Mouse (Mus musculus): ENCODE data around the gene Bcl2a1a. TPM values are rescaled to one million over a fixed set of nuclear protein-coding genes. Genes with fewer than 3 reads are reported as not detected.
"Not testable (repeated sequence)": the region's sequence is repeated elsewhere in the genome, so short reads cannot be mapped to it uniquely, and the experiment has no call there.

Gene Bcl2a1a
- polyA plus RNA-seq (2015; fragmentation: Nextera tagmentation; extraction: Ambion mirVana), result not detected in 2 replicates

DNA sequence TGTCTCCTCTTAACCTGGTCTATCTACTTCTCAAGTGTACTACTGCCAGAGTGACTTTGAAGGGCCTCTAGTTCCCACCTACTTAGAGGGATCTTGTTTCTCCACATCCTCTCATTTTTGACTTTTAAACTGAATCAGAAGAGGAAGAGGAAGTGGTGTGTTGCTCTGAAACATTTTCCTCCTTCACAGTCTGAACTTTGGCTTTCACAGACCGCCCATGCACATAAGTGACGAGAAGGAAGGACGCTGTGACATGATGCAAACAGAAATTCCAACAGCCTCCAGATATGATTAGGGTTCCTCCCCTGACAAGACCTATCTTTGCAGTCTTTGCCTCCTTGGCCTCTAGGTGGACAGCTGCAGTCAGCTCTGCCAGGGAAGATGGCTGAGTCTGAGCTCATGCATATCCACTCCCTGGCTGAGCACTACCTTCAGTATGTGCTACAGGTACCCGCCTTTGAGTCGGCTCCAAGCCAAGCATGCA is at the start of gene Bcl2a1a:
Gene Bcl2a1a, plus strand, starts transcription at position 231 of the 484 bp plus-strand sequence.
- 88% methylated on average over 5 of the region's 5 CpGs for WGBS
- not testable (repeated sequence) for H3K9me3 ChIP-seq (replicated peaks); ATAC-seq (replicated peaks; ENCODE audit: low FRiP score)

DNA sequence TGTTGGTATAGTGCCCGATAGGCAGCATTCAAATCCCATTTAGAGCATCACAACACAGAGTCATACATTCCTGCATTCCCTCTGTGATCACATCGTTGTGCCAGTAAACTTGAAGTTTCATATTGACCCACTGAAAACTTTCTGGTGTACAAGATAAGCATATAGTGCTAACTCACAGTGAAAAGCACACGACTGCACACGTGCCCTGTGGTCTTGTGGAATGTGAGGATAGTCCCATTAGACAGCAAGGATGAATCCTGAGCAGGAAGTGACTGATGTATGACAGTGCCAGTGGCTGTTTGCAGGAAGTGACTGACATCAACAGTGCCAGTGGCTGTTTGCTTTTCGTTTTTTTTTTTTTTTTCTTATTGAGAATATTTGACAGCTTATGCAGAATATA is 40.1 kb upstream of the Bcl2a1a start:
- not testable (repeated sequence) for H3K27me3 ChIP-seq; H3K4me3 ChIP-seq (replicated peaks); H3K4me2 ChIP-seq; H3K9me3 ChIP-seq (replicated peaks); H3K9ac ChIP-seq; ATAC-seq (replicated peaks; ENCODE audit: low FRiP score); H3K4me1 ChIP-seq; H3K27ac ChIP-seq; H3K36me3 ChIP-seq
- 81% methylated on average over 5 of the region's 5 CpGs for WGBS

More for the DNA sequence above, at the start of gene Bcl2a1a:
- H3K4me3 ChIP-seq (replicated peaks); H3K36me3 ChIP-seq; H3K9ac ChIP-seq; H3K27ac ChIP-seq; H3K4me1 ChIP-seq; H3K4me2 ChIP-seq; H3K27me3 ChIP-seq: not testable (repeated sequence)

DNA sequence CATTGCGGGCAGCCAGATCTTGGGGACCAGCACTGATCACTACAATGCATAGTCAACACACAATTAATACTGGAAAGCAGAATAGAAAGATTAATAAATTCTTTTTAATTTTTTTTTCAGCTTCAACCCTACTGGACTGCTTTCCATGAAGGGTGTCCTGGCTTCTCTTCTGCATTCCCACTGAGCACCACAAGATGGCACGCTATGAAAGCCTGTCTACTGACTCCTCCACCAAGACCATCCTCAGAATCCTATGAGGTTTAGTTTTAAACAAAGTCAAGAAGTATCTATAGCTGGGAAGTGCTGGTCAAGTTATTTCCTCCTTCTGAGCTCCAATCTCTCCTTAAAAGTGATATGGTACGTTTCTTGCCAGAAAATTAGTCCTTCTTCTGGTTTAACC is 18.4 kb upstream of the Bcl2a1a start:
- 30% methylated on average over 2 of the region's 3 CpGs for WGBS
- not testable (repeated sequence) for H3K4me1 ChIP-seq; H3K27me3 ChIP-seq; H3K4me3 ChIP-seq (replicated peaks); H3K36me3 ChIP-seq; H3K27ac ChIP-seq; H3K4me2 ChIP-seq; H3K9ac ChIP-seq; H3K9me3 ChIP-seq (replicated peaks); ATAC-seq (replicated peaks; ENCODE audit: low FRiP score)

DNA sequence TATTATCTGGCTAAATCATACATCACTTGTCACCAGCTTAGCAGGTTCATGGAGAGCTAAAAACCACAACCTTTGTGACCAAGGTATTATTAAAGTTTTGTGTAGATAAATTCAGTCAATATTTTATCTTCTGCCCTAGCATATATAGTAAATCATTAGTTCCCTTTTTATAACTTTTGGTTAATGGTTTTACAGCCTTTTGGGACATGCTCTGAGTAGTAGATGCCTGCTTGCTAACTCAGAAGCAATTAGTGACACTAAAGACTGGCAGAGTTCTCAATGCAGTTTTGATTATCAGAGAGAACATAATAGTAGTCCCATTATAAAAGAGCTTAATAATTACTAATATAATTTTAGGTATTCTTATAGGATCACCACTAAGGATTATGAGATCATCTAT is 5.2 kb upstream of the Bcl2a1a start:
- not testable (repeated sequence) for H3K9me3 ChIP-seq (replicated peaks); H3K4me3 ChIP-seq (replicated peaks); H3K4me2 ChIP-seq; ATAC-seq (replicated peaks; ENCODE audit: low FRiP score); H3K27me3 ChIP-seq; H3K27ac ChIP-seq; H3K4me1 ChIP-seq; H3K9ac ChIP-seq; H3K36me3 ChIP-seq

GRCm38 (mm10) chr9:88953151-88953550 is 3.5 kb upstream of the Bcl2a1a start:
- H3K9ac ChIP-seq; H3K4me2 ChIP-seq; H3K36me3 ChIP-seq; H3K9me3 ChIP-seq (replicated peaks); H3K27ac ChIP-seq; H3K27me3 ChIP-seq; H3K4me1 ChIP-seq; ATAC-seq (replicated peaks; ENCODE audit: low FRiP score); H3K4me3 ChIP-seq (replicated peaks): not testable (repeated sequence)

GRCm38 (mm10) chr9:88955224-88955623 is 1.5 kb upstream of the Bcl2a1a start:
- not testable (repeated sequence) for H3K36me3 ChIP-seq; H3K4me1 ChIP-seq; H3K4me2 ChIP-seq; H3K9ac ChIP-seq; H3K27me3 ChIP-seq; ATAC-seq (replicated peaks; ENCODE audit: low FRiP score); H3K27ac ChIP-seq; H3K9me3 ChIP-seq (replicated peaks); H3K4me3 ChIP-seq (replicated peaks)
- WGBS, result 100% methylated on average over 1 of the region's 1 CpGs

GRCm38 (mm10) chr9:88956035-88956434 is 665 bp upstream of the Bcl2a1a start:
- not testable (repeated sequence) for H3K9ac ChIP-seq; ATAC-seq (replicated peaks; ENCODE audit: low FRiP score); H3K4me1 ChIP-seq; H3K9me3 ChIP-seq (replicated peaks); H3K36me3 ChIP-seq; H3K4me3 ChIP-seq (replicated peaks); H3K27me3 ChIP-seq; H3K27ac ChIP-seq; H3K4me2 ChIP-seq
- WGBS, result 81% methylated on average over 3 of the region's 4 CpGs

- WGBS, result 77% methylated on average over 3 of the region's 3 CpGs
- Histone ChIP-seq H3K4me2 (no peak overlapping the region), H3K36me3 (no peaks in the 10 kb centered on the region), H3K27me3 (no peaks in the 10 kb centered on the region), H3K4me3 (replicated peaks) (no peak overlapping the region), H3K9ac (no peak overlapping the region), H3K9me3 (replicated peaks) (no peaks in the 10 kb centered on the region), H3K27ac (no peak overlapping the region), H3K4me1 (no peaks in the 10 kb centered on the region)
- ATAC-seq (replicated peaks; ENCODE audit: low FRiP score), result no peak
These were observed 2.2 kb downstream of the Bcl2a1a start for GRCm38 (mm10) chr9:88958891-88959290.

DNA sequence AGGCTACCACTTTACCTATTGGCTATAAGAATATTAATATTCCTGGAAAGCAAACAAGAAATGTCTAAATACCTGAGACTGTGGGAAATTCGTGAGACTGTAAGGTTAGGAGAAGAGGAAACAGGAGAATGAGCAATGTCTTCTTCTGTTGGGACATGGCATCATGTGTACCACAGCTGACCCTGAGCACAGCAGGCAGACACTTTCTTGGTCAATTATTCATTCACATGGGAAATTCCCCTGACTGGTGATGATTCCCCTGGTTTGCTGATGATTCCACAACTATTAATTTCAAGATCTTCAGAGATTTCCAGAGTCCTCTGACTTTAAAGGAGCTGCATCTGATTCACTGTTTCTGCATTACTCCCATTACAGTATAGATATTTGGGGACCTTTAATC is 3.3 kb downstream of the Bcl2a1a start:
- H3K4me3 ChIP-seq (replicated peaks); H3K9me3 ChIP-seq (replicated peaks); H3K9ac ChIP-seq; ATAC-seq (replicated peaks; ENCODE audit: low FRiP score); H3K4me2 ChIP-seq; H3K27me3 ChIP-seq; H3K27ac ChIP-seq; H3K36me3 ChIP-seq; H3K4me1 ChIP-seq: not testable (repeated sequence)
- 67% methylated on average over 1 of the region's 1 CpGs for whole genome bisulfite sequencing

DNA sequence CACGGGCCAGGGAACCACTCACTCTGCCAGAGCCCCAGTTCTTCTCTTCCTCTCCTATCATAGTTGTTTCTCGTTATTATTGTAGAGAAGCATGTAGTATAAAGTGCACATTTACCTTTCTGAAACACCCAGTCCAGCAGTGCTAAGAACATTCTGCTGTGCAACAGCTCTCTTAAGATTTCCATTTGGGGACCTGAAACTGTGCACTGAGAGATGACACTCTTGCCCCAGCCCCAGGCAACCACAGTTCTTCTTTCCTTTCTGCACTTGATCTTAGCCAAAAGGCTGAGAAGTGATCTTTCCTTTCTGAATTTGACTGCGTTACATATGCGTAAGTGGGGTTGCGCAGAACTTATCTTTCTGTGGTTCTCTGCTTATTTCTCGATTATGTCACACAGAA is 9.8 kb downstream of the Bcl2a1a start:
- H3K4me1 ChIP-seq; H3K9ac ChIP-seq; H3K4me3 ChIP-seq (replicated peaks); H3K9me3 ChIP-seq (replicated peaks); ATAC-seq (replicated peaks; ENCODE audit: low FRiP score); H3K36me3 ChIP-seq; H3K27me3 ChIP-seq; H3K27ac ChIP-seq; H3K4me2 ChIP-seq: not testable (repeated sequence)
- WGBS, result 67% methylated on average over 1 of the region's 6 CpGs

- WGBS, result 75% methylated on average over 1 of the region's 2 CpGs
- not testable (repeated sequence) for H3K4me2 ChIP-seq; H3K9me3 ChIP-seq (replicated peaks); H3K9ac ChIP-seq; H3K4me3 ChIP-seq (replicated peaks); H3K4me1 ChIP-seq; H3K27me3 ChIP-seq; H3K27ac ChIP-seq; ATAC-seq (replicated peaks; ENCODE audit: low FRiP score); H3K36me3 ChIP-seq
These were observed 12.8 kb downstream of the Bcl2a1a start for GRCm38 (mm10) chr9:88969502-88969901.

GRCm38 (mm10) chr9:88976875-88977274 is 20.2 kb downstream of the Bcl2a1a start:
- H3K27ac ChIP-seq; H3K4me3 ChIP-seq (replicated peaks); H3K36me3 ChIP-seq; H3K4me2 ChIP-seq; ATAC-seq (replicated peaks; ENCODE audit: low FRiP score); H3K9me3 ChIP-seq (replicated peaks); H3K9ac ChIP-seq; H3K27me3 ChIP-seq; H3K4me1 ChIP-seq: not testable (repeated sequence)
- WGBS, result 80% methylated on average over 4 of the region's 4 CpGs

GRCm38 (mm10) chr9:88979781-88980180 is 23.1 kb downstream of the Bcl2a1a start:
- H3K9ac ChIP-seq; H3K27ac ChIP-seq; H3K9me3 ChIP-seq (replicated peaks); H3K36me3 ChIP-seq; H3K4me2 ChIP-seq; H3K4me1 ChIP-seq; H3K4me3 ChIP-seq (replicated peaks); H3K27me3 ChIP-seq; ATAC-seq (replicated peaks; ENCODE audit: low FRiP score): not testable (repeated sequence)
- 80% methylated on average over 2 of the region's 2 CpGs for WGBS
